Mouse (Mus musculus) kidney, adult 2 months (tissue): ENCODE measurements around the gene Hist1h3d. TPM values are rescaled to one million over a fixed set of nuclear protein-coding genes. Genes with fewer than 3 reads are reported as not detected.
"Not testable (repeated sequence)": the region's sequence is repeated elsewhere in the genome, so short reads cannot be mapped to it uniquely, and the experiment has no call there.

ENCODE experiments used
- DNase-seq: peaks from one replicate; pipeline ENCODE4 v3.0.0; 2021
- H3K27ac ChIP-seq: fragments of 200-500 bp; 2 replicates; pipeline ENCODE4 v1.5.1; 2012; ENCODE audit warnings: low read depth, low read length, control low read depth, inconsistent platforms; ENCODE audit not compliant: insufficient read depth
- H3K27me3 ChIP-seq: fragments of 200-500 bp; replicated peaks from 2 replicates; pipeline ENCODE4 v1.6.1; 2012; ENCODE audit warnings: mild to moderate bottlenecking, moderate library complexity, low read length, inconsistent platforms; ENCODE audit not compliant: control insufficient read depth, insufficient read depth
- H3K36me3 ChIP-seq: fragments of 200-500 bp; 2 replicates; pipeline ENCODE4 v1.6.1; 2012; ENCODE audit warnings: mild to moderate bottlenecking, moderate library complexity, low read length, inconsistent platforms; ENCODE audit not compliant: control insufficient read depth, insufficient read depth
- H3K4me1 ChIP-seq: fragments of 200-500 bp; 2 replicates; pipeline ENCODE4 v1.6.1; 2011; ENCODE audit warnings: low read length; ENCODE audit not compliant: control insufficient read depth, insufficient read depth
- H3K4me3 ChIP-seq: fragments of 200-500 bp; 2 replicates; pipeline ENCODE4 v1.5.1; 2011; ENCODE audit warnings: mild to moderate bottlenecking, low read depth, low read length, control low read depth; ENCODE audit not compliant: insufficient read depth
- CTCF ChIP-seq: fragments of 200-500 bp; conservative IDR thresholded peaks from 2 replicates; pipeline ENCODE4 v1.5.1; 2011; ENCODE audit warnings: low read depth, mild to moderate bottlenecking, control low read depth, low read length, moderate library complexity, mixed read lengths; ENCODE audit not compliant: insufficient read depth, insufficient read length
- POLR2A ChIP-seq: fragments of 200-500 bp; IDR thresholded peaks from one replicate; pipeline ENCODE4 v1.6.1; 2011; ENCODE audit warnings: low read depth, low read length, control low read depth
- WGBS: fragments of 180-500 bp; shearing (Covaris S2); methylation state at CpG from one replicate; pipeline ENCODE4 v1.1.7; 2018; 5-methylcytosine and 5-hydroxymethylcytosine counted together
- polyA plus RNA-seq: library from polyadenylated mRNA; depleted of rRNA; stranded (reverse); fragments of >200 nt; gene quantifications from 2 replicates; pipeline ENCODE4 v1.2.3, GENCODE M21; 2012

The Hist1h3d gene
- polyA plus RNA-seq, 1 experiment: 0.88 TPM

- no peak for TF ChIP-seq CTCF
- no peak for TF ChIP-seq POLR2A
- Histone ChIP-seq H3K4me3 (peak overlapping the region; percentile 69), H3K4me1 (peaks cover 13% of the 10 kb centered on the region; the same call in 1 of the 2 replicates), H3K27ac (peak overlapping the region; percentile 65), H3K27me3 (no peaks in the 10 kb centered on the region), H3K36me3 (no peaks in the 10 kb centered on the region)
- DNase-seq: peak; percentile 79
- WGBS: under 1% methylated on average over 21 of the region's 21 CpGs
Measured at GRCm38 (mm10) chr13:23585029-23585441, 9.5 kb downstream of the Hist1h3d start.

GRCm38 (mm10) chr13:23585442-23586098 lies 10.0 kb downstream of the Hist1h3d start:
- peaks cover 13% of the 10 kb centered on the region; the same call in 1 of the 2 replicates for H3K4me1 ChIP-seq
- peak overlapping the region; percentile 78 for H3K4me3 ChIP-seq
- DNase-seq: peak; percentile 90
- TF ChIP-seq POLR2A: peak; percentile 59
- not testable (repeated sequence) for H3K36me3 ChIP-seq, H3K27me3 ChIP-seq
- under 1% methylated on average over 22 of the region's 36 CpGs for WGBS
- peak overlapping the region; percentile 65 for H3K27ac ChIP-seq

- DNase-seq: no peak
- Histone ChIP-seq H3K4me3 (peak overlapping the region; percentile 45), H3K27ac (peak overlapping the region; percentile 55), H3K4me1 (peaks cover 13% of the 10 kb centered on the region; the same call in 1 of the 2 replicates), H3K36me3 (no peaks in the 10 kb centered on the region), H3K27me3 (no peaks in the 10 kb centered on the region)
- TF ChIP-seq POLR2A: no peak
- TF ChIP-seq CTCF: no peak
- WGBS: 2% methylated on average over 22 of the region's 22 CpGs
Measured at GRCm38 (mm10) chr13:23586099-23586939, 10.8 kb downstream of the Hist1h3d start.

GRCm38 (mm10) chr13:23586940-23587225 lies 11.3 kb downstream of the Hist1h3d start:
- Histone ChIP-seq H3K27me3 (no peaks in the 10 kb centered on the region), H3K4me1 (peaks cover 10% of the 10 kb centered on the region; the same call in 1 of the 2 replicates), H3K4me3 (0 out of 2 replicates have a peak overlapping the region, but pooled peaks have one; percentile 45), H3K36me3 (no peaks in the 10 kb centered on the region), H3K27ac (no peak overlapping the region)
- DNase-seq: no peak
- TF ChIP-seq CTCF (no peak), POLR2A (no peak)
- 12% methylated on average over 1 of the region's 1 CpGs for WGBS

GRCm38 (mm10) chr13:23591206-23591605 lies 15.6 kb downstream of the Hist1h3d start:
- Histone ChIP-seq H3K27ac (no peak overlapping the region), H3K27me3 (no peaks in the 10 kb centered on the region), H3K4me1 (peaks cover 5% of the 10 kb centered on the region; the same call in 1 of the 2 replicates), H3K36me3 (no peaks in the 10 kb centered on the region), H3K4me3 (no peak overlapping the region)
- WGBS: 94% methylated on average over 7 of the region's 7 CpGs
- TF ChIP-seq POLR2A (no peak), CTCF (no peak)
- no peak for DNase-seq

GRCm38 (mm10) chr13:23591886-23592285 lies 16.3 kb downstream of the Hist1h3d start:
- H3K27me3 ChIP-seq, DNase-seq, H3K4me1 ChIP-seq, H3K27ac ChIP-seq, H3K4me3 ChIP-seq, H3K36me3 ChIP-seq: not testable (repeated sequence)
- 87% methylated on average over 7 of the region's 7 CpGs for WGBS

- H3K27ac ChIP-seq: no peak overlapping the region
- no peak overlapping the region for H3K4me3 ChIP-seq
- WGBS: 43% methylated on average over 7 of the region's 7 CpGs
- DNase-seq: peak; percentile 8
- TF ChIP-seq POLR2A (no peak), CTCF (no peak)
- H3K27me3 ChIP-seq: no peaks in the 10 kb centered on the region
- H3K36me3 ChIP-seq: no peaks in the 10 kb centered on the region
- peaks cover 2% of the 10 kb centered on the region; the same call in 1 of the 2 replicates for H3K4me1 ChIP-seq
Measured at GRCm38 (mm10) chr13:23592614-23593013, 17.1 kb downstream of the Hist1h3d start.
